In genomic region chr16:30590264-30591209, GRCm38 (mm10) we compare ENCODE assay signal across 15 mouse cellular contexts. TPM values are rescaled to one million over a fixed set of nuclear protein-coding genes. Genes with fewer than 3 reads are reported as not detected.
DNase-seq lines count a peak whose midpoint lies in the region; ATAC-seq lines count a peak whose summit lies in the region.
"Had no signal": no experiment of that assay in that cellular context is flagged by ENCODE, and none has a peak within 500 bp of the region (broad histone marks: within the 10 kb centered on the region; RNA-seq: fewer than 3 reads in every experiment).

No protein-coding gene starts in this region.

- H3K9ac ChIP-seq in hindbrain, embryonic 13.5 days, result 0 out of 2 replicates have a peak overlapping the region, but pooled peaks have one; percentile 15
- H3K9ac ChIP-seq in hindbrain, embryonic 14.5 days, result no peak overlapping the region
- no peak overlapping the region for H3K9ac ChIP-seq in midbrain, embryonic 11.5 days (ENCODE audit: low read length)
- no peak overlapping the region for H3K9ac ChIP-seq in midbrain, embryonic 15.5 days
- H3K9ac ChIP-seq: liver, embryonic 12.5 days; midbrain, embryonic 12.5 days had no signal

- H3K4me1 ChIP-seq in hindbrain, embryonic 13.5 days (replicated peaks), result peaks cover 13% of the 10 kb centered on the region
- H3K4me1 ChIP-seq in hindbrain, embryonic 14.5 days (replicated peaks; ENCODE audit: control insufficient read depth, insufficient read depth, low read length), result peaks cover 14% of the 10 kb centered on the region
- peaks cover 4% of the 10 kb centered on the region; the same call in 1 of the 2 replicates for H3K4me1 ChIP-seq in midbrain, embryonic 11.5 days (ENCODE audit: control insufficient read depth, insufficient read depth, low read length)
- H3K4me1 ChIP-seq in midbrain, embryonic 15.5 days, result peaks cover 12% of the 10 kb centered on the region

- 51% methylated on average over 7 of the region's 7 CpGs for WGBS in hindbrain, embryonic 13.5 days
- 46% methylated on average over 7 of the region's 7 CpGs for WGBS in hindbrain, embryonic 14.5 days
- WGBS in midbrain, embryonic 11.5 days, result 47% methylated on average over 7 of the region's 7 CpGs
- WGBS in midbrain, embryonic 15.5 days, result 50% methylated on average over 7 of the region's 7 CpGs

- no peak for ATAC-seq in hindbrain, embryonic 13.5 days (ENCODE audit: low FRiP score)
- no peak for ATAC-seq in hindbrain, embryonic 14.5 days (ENCODE audit: low FRiP score)
- no peak for ATAC-seq in midbrain, embryonic 11.5 days (ENCODE audit: low FRiP score)
- ATAC-seq in midbrain, embryonic 15.5 days (replicated peaks), result no peak
- ATAC-seq in CD4-positive, CD25-positive, alpha-beta regulatory T cell, adult 4 months, result no peak
- ATAC-seq: inflammation-experienced regulatory T-cells, adult 6 months; liver, embryonic 12.5 days had no signal

- H3K4me2 ChIP-seq in hindbrain, embryonic 13.5 days, result no peak overlapping the region
- H3K4me2 ChIP-seq in hindbrain, embryonic 14.5 days (replicated peaks), result no peak overlapping the region
- no peak overlapping the region for H3K4me2 ChIP-seq in midbrain, embryonic 11.5 days
- H3K4me2 ChIP-seq in midbrain, embryonic 15.5 days, result no peak overlapping the region
- H3K4me2 ChIP-seq: liver, embryonic 12.5 days; midbrain, embryonic 12.5 days had no signal

- peaks cover 15% of the 10 kb centered on the region for H3K27me3 ChIP-seq in hindbrain, embryonic 13.5 days
- no peaks in the 10 kb centered on the region for H3K27me3 ChIP-seq in hindbrain, embryonic 14.5 days (ENCODE audit: control insufficient read depth, insufficient read depth, low read length)
- no peaks in the 10 kb centered on the region for H3K27me3 ChIP-seq in midbrain, embryonic 11.5 days (ENCODE audit: control insufficient read depth, insufficient read depth, low read length)
- H3K27me3 ChIP-seq in midbrain, embryonic 15.5 days (replicated peaks), result peaks cover 4% of the 10 kb centered on the region; the same call in 1 of the 2 replicates

- no peak overlapping the region for H3K27ac ChIP-seq in hindbrain, embryonic 13.5 days
- no peak overlapping the region for H3K27ac ChIP-seq in hindbrain, embryonic 14.5 days
- H3K27ac ChIP-seq in midbrain, embryonic 11.5 days (ENCODE audit: low read depth, low read length), result no peak overlapping the region
- H3K27ac ChIP-seq in midbrain, embryonic 15.5 days, result no peak overlapping the region
- H3K27ac ChIP-seq: heart, embryonic 10.5 days; left cerebral cortex, adult 2 months; liver, embryonic 12.5 days; midbrain, embryonic 12.5 days had no signal

- H3K9me3 ChIP-seq in hindbrain, embryonic 13.5 days, result no peaks in the 10 kb centered on the region
- H3K9me3 ChIP-seq in hindbrain, embryonic 14.5 days (ENCODE audit: control insufficient read depth, low read length), result no peaks in the 10 kb centered on the region
- H3K9me3 ChIP-seq in midbrain, embryonic 11.5 days (ENCODE audit: control insufficient read depth, low read length), result no peaks in the 10 kb centered on the region
- H3K9me3 ChIP-seq in midbrain, embryonic 15.5 days, result no peaks in the 10 kb centered on the region
- H3K9me3 ChIP-seq: heart, embryonic 10.5 days; liver, embryonic 12.5 days; midbrain, embryonic 12.5 days had no signal

- peaks cover 2% of the 10 kb centered on the region for H3K36me3 ChIP-seq in hindbrain, embryonic 13.5 days
- peaks cover 3% of the 10 kb centered on the region; the same call in 1 of the 2 replicates for H3K36me3 ChIP-seq in hindbrain, embryonic 14.5 days (replicated peaks; ENCODE audit: control insufficient read depth, insufficient read depth)
- no peaks in the 10 kb centered on the region for H3K36me3 ChIP-seq in midbrain, embryonic 11.5 days (ENCODE audit: control insufficient read depth, insufficient read depth, low read length)
- H3K36me3 ChIP-seq in midbrain, embryonic 15.5 days (replicated peaks), result no peaks in the 10 kb centered on the region

- H3K4me3 ChIP-seq in hindbrain, embryonic 13.5 days, result no peak overlapping the region
- no peak overlapping the region for H3K4me3 ChIP-seq in hindbrain, embryonic 14.5 days (replicated peaks; ENCODE audit: low read length)
- no peak overlapping the region for H3K4me3 ChIP-seq in midbrain, embryonic 11.5 days (ENCODE audit: low read depth, low read length)
- no peak overlapping the region for H3K4me3 ChIP-seq in midbrain, embryonic 15.5 days
- H3K4me3 ChIP-seq: heart, embryonic 10.5 days; left cerebral cortex, adult 2 months; liver, embryonic 12.5 days; midbrain, embryonic 12.5 days had no signal

- DNase-seq in hindbrain, embryonic 14.5 days (ENCODE audit: low spot score), result no peak
- peak; percentile 69 for DNase-seq in midbrain, embryonic 11.5 days (ENCODE audit: low spot score, missing footprints)
- peak; percentile 67 for DNase-seq in MN1 (ENCODE audit: low spot score)
- DNase-seq in left cerebral cortex, adult 18-20 months (ENCODE audit: low spot score in 2 of 2), result no peak
- DNase-seq: cerebellum, postnatal 10 days; gastrocnemius, postnatal 25 days; thymus, postnatal 4 days had no signal

RNA-seq across cellular contexts. Expression of gene Lsg1, which starts 3.1 kb away (rescaled TPM):
- polyA plus RNA-seq in hindbrain, embryonic 13.5 days (2015; fragmentation: Nextera tagmentation; extraction: Ambion mirVana), result 59.8 and 60.3 TPM in 2 replicates
- 44.3 and 50.0 TPM in 2 replicates for polyA plus RNA-seq in hindbrain, embryonic 14.5 days (2014; fragmentation: Nextera tagmentation; extraction: Ambion mirVana)
- 84.7 and 89.3 TPM in 2 replicates for polyA plus RNA-seq in midbrain, embryonic 11.5 days (2014; fragmentation: Nextera tagmentation; extraction: Ambion mirVana)
- 46.0 and 47.6 TPM in 2 replicates for polyA plus RNA-seq in midbrain, embryonic 15.5 days (2015; fragmentation: Nextera tagmentation; extraction: Ambion mirVana)
- polyA plus RNA-seq in CD4-positive, CD25-positive, alpha-beta regulatory T cell, adult 4 months (2017; shearing (Covaris generic)), result 10 to 100 TPM; 62.1 to 88.6 TPM
- total RNA-seq in left cerebral cortex, adult 18-20 months (2021), result 10 to 100 TPM; 18.3 to 21.1 TPM

RNA-seq across cellular contexts. Expression of gene Fam43a, which starts 9.0 kb away (rescaled TPM):
- polyA plus RNA-seq in hindbrain, embryonic 13.5 days (2015; fragmentation: Nextera tagmentation; extraction: Ambion mirVana), result 15.9 and 16.2 TPM in 2 replicates
- polyA plus RNA-seq in hindbrain, embryonic 14.5 days (2014; fragmentation: Nextera tagmentation; extraction: Ambion mirVana), result 10.2 and 10.7 TPM in 2 replicates
- 5.4 and 6.1 TPM in 2 replicates for polyA plus RNA-seq in midbrain, embryonic 11.5 days (2014; fragmentation: Nextera tagmentation; extraction: Ambion mirVana)
- polyA plus RNA-seq in midbrain, embryonic 15.5 days (2015; fragmentation: Nextera tagmentation; extraction: Ambion mirVana), result 15.9 and 17.4 TPM in 2 replicates
- polyA plus RNA-seq in CD4-positive, CD25-positive, alpha-beta regulatory T cell, adult 4 months (2017; shearing (Covaris generic)), result under 1 TPM in 1 of 2 experiments, not detected in 1; 0.91 TPM
- total RNA-seq in left cerebral cortex, adult 18-20 months (2021), result 10 to 100 TPM; 17.1 to 18.0 TPM

RNA-seq across cellular contexts. Expression of gene Tmem44, which starts 39.9 kb away (rescaled TPM):
- polyA plus RNA-seq in hindbrain, embryonic 13.5 days (2015; fragmentation: Nextera tagmentation; extraction: Ambion mirVana), result 73.7 and 82.8 TPM in 2 replicates
- polyA plus RNA-seq in hindbrain, embryonic 14.5 days (2014; fragmentation: Nextera tagmentation; extraction: Ambion mirVana), result 63.9 and 76.4 TPM in 2 replicates
- polyA plus RNA-seq in midbrain, embryonic 11.5 days (2014; fragmentation: Nextera tagmentation; extraction: Ambion mirVana), result 26.6 and 27.9 TPM in 2 replicates
- polyA plus RNA-seq in midbrain, embryonic 15.5 days (2015; fragmentation: Nextera tagmentation; extraction: Ambion mirVana), result 88.4 and 96.0 TPM in 2 replicates
- under 1 TPM in 1 of 2 experiments, not detected in 1; 0.70 TPM for polyA plus RNA-seq in CD4-positive, CD25-positive, alpha-beta regulatory T cell, adult 4 months (2017; shearing (Covaris generic))
- total RNA-seq in left cerebral cortex, adult 18-20 months (2021), result 10 to 100 TPM; 60.4 to 64.9 TPM

Comparison
In these comparisons a context has a peak if more than half of its experiments do, and no peak if none do; other contexts are left out.
1. DNase-seq: peak in midbrain, embryonic 11.5 days (single experiment) and MN1 (single experiment); none in hindbrain, embryonic 14.5 days (single experiment) and left cerebral cortex, adult 18-20 months (0 of 2).
2. RNA of gene Tmem44, which starts 39.9 kb away (polyA plus RNA-seq): 88.4 to 96.0 TPM in midbrain, embryonic 15.5 days, 63.9 to 76.4 TPM in hindbrain, embryonic 14.5 days, 73.7 to 82.8 TPM in hindbrain, embryonic 13.5 days and 26.6 to 27.9 TPM in midbrain, embryonic 11.5 days; 0.70 TPM in CD4-positive, CD25-positive, alpha-beta regulatory T cell, adult 4 months; every median in the first group is over 10 times any median in the second.